Mouse (Mus musculus) intestine, embryonic 14.5 days (tissue): ENCODE results near the gene Olfr635. TPM values are rescaled to one million over a fixed set of nuclear protein-coding genes. Genes with fewer than 3 reads are reported as not detected.

Experiments
- ATAC-seq: fragments of 200-750 bp; cut with Nextera tagmentation; replicated peaks from 2 replicates; pipeline ENCODE4 v1.8.0; 2017; ENCODE audit warnings: low read depth, moderate number of reproducible peaks, moderate TSS enrichment, moderate library complexity; ENCODE audit not compliant: low FRiP score, low TSS enrichment
- DNase-seq: peaks from one replicate; pipeline ENCODE4 v3.0.0-alpha.2; 2018; ENCODE audit warnings: low spot score
- H3K27ac ChIP-seq: fragments of 300-500 bp; sonication (generic); 2 replicates; pipeline ENCODE4 v1.5.1; 2014; ENCODE audit warnings: low read depth, mild to moderate bottlenecking, control low read depth
- H3K27me3 ChIP-seq: fragments of 300-500 bp; sonication (generic); replicated peaks from 2 replicates; pipeline ENCODE4 v1.6.1; 2014; ENCODE audit warnings: low read length, control low read depth; ENCODE audit not compliant: control insufficient read depth, insufficient read depth
- H3K36me3 ChIP-seq: fragments of 300-500 bp; sonication (generic); 2 replicates; pipeline ENCODE4 v1.6.1; 2014; ENCODE audit warnings: low read length, control low read depth; ENCODE audit not compliant: control insufficient read depth, insufficient read depth
- H3K4me1 ChIP-seq: fragments of 300-500 bp; sonication (generic); replicated peaks from 2 replicates; pipeline ENCODE4 v1.6.1; 2014; ENCODE audit warnings: low read length, control low read depth, mixed read lengths; ENCODE audit not compliant: control insufficient read depth, insufficient read depth
- H3K4me2 ChIP-seq: fragments of 300-500 bp; sonication (generic); 2 replicates; pipeline ENCODE4 v1.6.1; 2014; ENCODE audit warnings: low read length
- H3K4me3 ChIP-seq: fragments of 300-500 bp; sonication (generic); 2 replicates; pipeline ENCODE4 v1.5.1; 2014; ENCODE audit warnings: low read depth, low read length, control low read depth, mixed read lengths
- H3K9ac ChIP-seq: fragments of 300-500 bp; sonication (generic); 2 replicates; pipeline ENCODE4 v1.6.1; 2014; ENCODE audit warnings: mild to moderate bottlenecking, low read length
- H3K9me3 ChIP-seq: fragments of 300-500 bp; sonication (generic); 2 replicates; pipeline ENCODE4 v1.6.1; 2016; ENCODE audit warnings: low read length, control low read depth; ENCODE audit not compliant: control insufficient read depth
- WGBS: fragments of 180-500 bp; shearing (Covaris S2); extraction: QIAGEN DNeasy Blood & Tissue Kit; methylation state at CpG from one replicate; pipeline ENCODE4 v1.1.7; 2014; 5-methylcytosine and 5-hydroxymethylcytosine counted together
- polyA plus RNA-seq: library from polyadenylated mRNA; unstranded; fragments of >200 nt; fragmentation: Nextera tagmentation; extraction: Ambion mirVana; gene quantifications from 2 replicates; pipeline ENCODE4 v1.2.1, GENCODE M21; 2014

Gene Olfr635
- polyA plus RNA-seq, 1 experiment from 2014 or later: not detected

DNA sequence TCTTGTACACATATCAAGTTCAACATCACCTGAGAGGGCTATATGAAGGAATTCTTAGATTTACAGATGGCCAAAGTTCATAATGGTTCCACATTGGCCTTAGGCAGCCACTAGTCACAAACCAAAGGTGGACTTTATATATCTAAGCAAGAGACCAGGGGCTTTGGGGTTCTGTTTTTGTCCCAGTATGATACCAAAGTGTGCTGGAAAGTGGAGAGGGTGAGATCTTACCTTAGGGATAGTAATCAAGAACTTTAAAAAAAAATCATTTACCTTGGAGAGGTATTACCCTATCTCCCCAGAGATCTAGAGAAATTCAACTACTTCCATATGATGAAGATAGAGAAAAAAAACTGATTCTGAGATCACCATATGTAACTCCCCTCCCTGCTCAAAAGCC lies 46.3 kb downstream of the Olfr635 start, which contains the start of gene Olfr639:
Olfr639 (minus strand) TSS at position 101 of the 400 bp plus-strand sequence.
- ATAC-seq (no peak), DNase-seq (no peak)
- no peak within 1 kb of the TSS for H3K27ac ChIP-seq
- H3K9ac ChIP-seq: no peak within 1 kb of the TSS
- no peaks in the 10 kb centered on the region for H3K36me3 ChIP-seq
- no peaks in the 10 kb centered on the region for H3K4me1 ChIP-seq
- no peaks in the 10 kb centered on the region for H3K27me3 ChIP-seq
- no peak within 1 kb of the TSS for H3K4me2 ChIP-seq
- H3K4me3 ChIP-seq: no peak within 1 kb of the TSS
- H3K9me3 ChIP-seq: no peaks in the 10 kb centered on the region

GRCm38 (mm10) chr7:104018953-104019352 lies 48.0 kb downstream of the Olfr635 start:
- H3K4me2 ChIP-seq: no peak overlapping the region
- H3K4me3 ChIP-seq: no peak overlapping the region
- ATAC-seq: no peak
- 92% methylated on average over 1 of the region's 1 CpGs for WGBS
- no peaks in the 10 kb centered on the region for H3K4me1 ChIP-seq
- DNase-seq: no peak
- no peaks in the 10 kb centered on the region for H3K36me3 ChIP-seq
- H3K27me3 ChIP-seq: no peaks in the 10 kb centered on the region
- no peak overlapping the region for H3K27ac ChIP-seq
- no peaks in the 10 kb centered on the region for H3K9me3 ChIP-seq
- H3K9ac ChIP-seq: no peak overlapping the region

- Histone ChIP-seq H3K4me2 (no peak overlapping the region), H3K36me3 (no peaks in the 10 kb centered on the region), H3K4me3 (no peak overlapping the region), H3K9me3 (no peaks in the 10 kb centered on the region), H3K27ac (no peak overlapping the region), H3K9ac (no peak overlapping the region), H3K4me1 (no peaks in the 10 kb centered on the region), H3K27me3 (no peaks in the 10 kb centered on the region)
- WGBS: 92% methylated on average over 6 of the region's 6 CpGs
- ATAC-seq: no peak
- no peak for DNase-seq
Measured at GRCm38 (mm10) chr7:104021651-104022050, 50.7 kb downstream of the Olfr635 start.

- ATAC-seq: no peak
- Histone ChIP-seq H3K4me3 (no peak within 1 kb of the TSS), H3K4me2 (no peak within 1 kb of the TSS), H3K9me3 (no peaks in the 10 kb centered on the region), H3K27ac (no peak within 1 kb of the TSS), H3K27me3 (no peaks in the 10 kb centered on the region), H3K9ac (no peak within 1 kb of the TSS), H3K36me3 (no peaks in the 10 kb centered on the region), H3K4me1 (no peaks in the 10 kb centered on the region)
- no peak for DNase-seq
- WGBS: 82% methylated on average over 6 of the region's 6 CpGs
Measured at GRCm38 (mm10) chr7:104025473-104025872, 54.5 kb downstream of the Olfr635 start, which contains the start of gene Olfr640. Gene Olfr640 (minus strand): TSS chr7:104025573.

DNA sequence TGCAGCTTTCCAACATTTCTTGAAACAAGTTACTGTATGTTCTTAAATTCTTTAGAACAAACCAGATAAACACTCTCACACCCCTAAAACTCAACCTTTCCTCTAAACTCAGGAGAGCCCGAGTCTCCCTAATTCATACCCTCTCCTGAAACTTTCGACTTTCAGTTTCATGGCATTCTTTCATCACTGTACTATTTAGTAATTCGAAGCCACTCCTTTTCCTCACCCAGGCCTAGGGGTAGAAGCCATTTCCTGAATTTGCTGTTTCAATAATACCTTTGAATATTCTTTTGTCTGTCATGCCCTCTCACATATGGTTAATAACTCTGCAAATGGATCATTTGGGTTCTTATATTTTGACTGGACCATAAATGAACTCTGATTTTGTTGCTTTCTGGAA lies 56.0 kb downstream of the Olfr635 start:
- H3K9me3 ChIP-seq: no peaks in the 10 kb centered on the region
- 82% methylated on average over 3 of the region's 3 CpGs for WGBS
- no peak for ATAC-seq
- DNase-seq: no peak
- no peak overlapping the region for H3K9ac ChIP-seq
- H3K4me2 ChIP-seq: no peak overlapping the region
- H3K27me3 ChIP-seq: no peaks in the 10 kb centered on the region
- H3K36me3 ChIP-seq: no peaks in the 10 kb centered on the region
- H3K4me3 ChIP-seq: no peak overlapping the region
- H3K4me1 ChIP-seq: no peaks in the 10 kb centered on the region
- H3K27ac ChIP-seq: no peak overlapping the region

DNA sequence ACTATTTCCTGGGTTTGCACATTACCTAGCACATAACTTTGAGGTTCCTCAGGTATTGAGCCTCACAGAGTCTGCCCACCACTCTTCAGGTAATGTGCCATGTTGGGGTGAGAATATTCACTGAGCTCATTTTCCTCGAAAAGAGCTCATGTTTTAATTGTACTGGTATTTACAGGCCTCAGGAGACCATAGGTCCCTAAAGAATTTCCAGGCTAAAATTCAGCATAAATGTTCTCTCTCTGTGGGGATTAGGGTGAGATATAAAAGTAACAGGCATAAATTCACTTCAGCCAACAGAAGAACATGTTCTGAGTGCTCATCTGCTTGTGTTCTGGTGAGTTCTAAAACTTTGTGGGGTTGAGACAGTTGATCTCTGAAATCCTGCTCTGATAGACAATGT lies 64.2 kb downstream of the Olfr635 start, which contains the start of gene Olfr641:
Olfr641 (plus strand) TSS at position 301 of the 400 bp plus-strand sequence.
- H3K27me3 ChIP-seq: no peaks in the 10 kb centered on the region
- 74% methylated on average over 1 of the region's 1 CpGs for WGBS
- H3K4me1 ChIP-seq: no peaks in the 10 kb centered on the region
- ATAC-seq: no peak
- no peak for DNase-seq
- no peak within 1 kb of the TSS for H3K9ac ChIP-seq
- H3K4me2 ChIP-seq: no peak within 1 kb of the TSS
- no peaks in the 10 kb centered on the region for H3K36me3 ChIP-seq
- H3K27ac ChIP-seq: no peak within 1 kb of the TSS
- H3K9me3 ChIP-seq: no peaks in the 10 kb centered on the region
- no peak within 1 kb of the TSS for H3K4me3 ChIP-seq

Other genes with a start within 250 kb of the Olfr635 start
- gene Olfr628, start 240.8 kb upstream of the Olfr635 start, polyA plus RNA-seq: not detected in 2 replicates
- gene Olfr629, start 226.2 kb upstream of the Olfr635 start, polyA plus RNA-seq: not detected in 2 replicates
- gene Olfr630, start 213.8 kb upstream of the Olfr635 start, polyA plus RNA-seq: not detected in 2 replicates
- not detected in 2 replicates for gene Olfr69, start 199.6 kb upstream of the Olfr635 start, polyA plus RNA-seq
- gene Olfr68, start 191.5 kb upstream of the Olfr635 start, polyA plus RNA-seq: not detected in 2 replicates
- gene Olfr67, start 179.3 kb upstream of the Olfr635 start, polyA plus RNA-seq: not detected in 2 replicates
- gene Hbb-bt, start 157.2 kb upstream of the Olfr635 start, polyA plus RNA-seq: 1,233 and 1,868 TPM in 2 replicates
- 2,953 and 4,508 TPM in 2 replicates for gene Hbb-bs, start 143.1 kb upstream of the Olfr635 start, polyA plus RNA-seq
- gene Hbb-bh2, start 130.6 kb upstream of the Olfr635 start, polyA plus RNA-seq: not detected in 2 replicates
- gene Hbb-bh1, start 128.0 kb upstream of the Olfr635 start, polyA plus RNA-seq: 4.9 and 8.3 TPM in 2 replicates
- 727 and 736 TPM in 2 replicates for gene Hbb-y, start 117.9 kb upstream of the Olfr635 start, polyA plus RNA-seq
- gene Olfr66, start 84.9 kb upstream of the Olfr635 start, polyA plus RNA-seq: not detected in 2 replicates
- gene Olfr64, start 76.7 kb upstream of the Olfr635 start, polyA plus RNA-seq: not detected in 2 replicates
- gene Olfr65, start 67.7 kb upstream of the Olfr635 start, polyA plus RNA-seq: not detected in 2 replicates
- gene Olfr631, start 42.3 kb upstream of the Olfr635 start, polyA plus RNA-seq: not detected in 2 replicates
- not detected in 2 replicates for gene Olfr632, start 36.8 kb upstream of the Olfr635 start, polyA plus RNA-seq
- gene Olfr633, start 26.7 kb upstream of the Olfr635 start, polyA plus RNA-seq: not detected in 2 replicates
- not detected in 2 replicates for gene Olfr638, start 27.6 kb downstream of the Olfr635 start, polyA plus RNA-seq
- gene Olfr639, start 46.2 kb downstream of the Olfr635 start, polyA plus RNA-seq: 0.04 TPM in 1 of 2 replicates, not detected in the other
- gene Olfr640, start 54.4 kb downstream of the Olfr635 start, polyA plus RNA-seq: not detected in 2 replicates
- gene Olfr641, start 64.3 kb downstream of the Olfr635 start, polyA plus RNA-seq: not detected in 2 replicates
- gene Olfr642, start 81.5 kb downstream of the Olfr635 start, polyA plus RNA-seq: not detected in 2 replicates
- not detected in 2 replicates for gene 4930516K23Rik, start 90.3 kb downstream of the Olfr635 start, polyA plus RNA-seq
- not detected in 2 replicates for gene Olfr644, start 100.7 kb downstream of the Olfr635 start, polyA plus RNA-seq
- not detected in 2 replicates for gene Olfr645, start 114.3 kb downstream of the Olfr635 start, polyA plus RNA-seq
- gene Olfr646, start 133.7 kb downstream of the Olfr635 start, polyA plus RNA-seq: not detected in 2 replicates
- not detected in 2 replicates for gene Ubqln5, start 158.7 kb downstream of the Olfr635 start, polyA plus RNA-seq
- gene Olfr643, start 166.3 kb downstream of the Olfr635 start, polyA plus RNA-seq: not detected in 2 replicates
- gene Ubqln3, start 172.1 kb downstream of the Olfr635 start, polyA plus RNA-seq: not detected in 2 replicates
- gene Ubqlnl, start 179.4 kb downstream of the Olfr635 start, polyA plus RNA-seq: not detected in 2 replicates
- not detected in 2 replicates for gene Olfm5, start 193.7 kb downstream of the Olfr635 start, polyA plus RNA-seq
- gene Olfr648, start 212.2 kb downstream of the Olfr635 start, polyA plus RNA-seq: 0.32 and 0.36 TPM in 2 replicates
- not detected in 2 replicates for gene Olfr649, start 224.8 kb downstream of the Olfr635 start, polyA plus RNA-seq
- 1.6 TPM in 2 replicates for gene Trim6, start 247.6 kb downstream of the Olfr635 start, polyA plus RNA-seq